Mouse (Mus musculus) stomach, embryonic 15.5 days (tissue): ENCODE data around the gene Wdr64. TPM values are rescaled to one million over a fixed set of nuclear protein-coding genes. Genes with fewer than 3 reads are reported as not detected.

Experiments
- ATAC-seq: fragments of 200-750 bp; cut with Nextera tagmentation; 2 replicates; pipeline ENCODE4 v1.8.0; 2017; ENCODE audit warnings: low read depth, moderate number of reproducible peaks, moderate TSS enrichment; ENCODE audit not compliant: insufficient read depth, low FRiP score
- H3K27ac ChIP-seq: fragments of 300-500 bp; sonication (generic); 2 replicates; pipeline ENCODE4 v1.5.1; 2015; ENCODE audit warnings: mild to moderate bottlenecking, inconsistent platforms
- H3K27me3 ChIP-seq: fragments of 300-500 bp; sonication (generic); replicated peaks from 2 replicates; pipeline ENCODE4 v1.6.1; 2015; ENCODE audit warnings: inconsistent platforms
- H3K36me3 ChIP-seq: fragments of 300-500 bp; sonication (generic); 2 replicates; pipeline ENCODE4 v1.6.1; 2015; ENCODE audit warnings: inconsistent platforms
- H3K4me1 ChIP-seq: fragments of 300-500 bp; sonication (generic); 2 replicates; pipeline ENCODE4 v1.6.1; 2015; ENCODE audit warnings: inconsistent platforms
- H3K4me2 ChIP-seq: fragments of 300-500 bp; sonication (generic); 2 replicates; pipeline ENCODE4 v1.6.1; 2015; ENCODE audit warnings: mild to moderate bottlenecking, inconsistent platforms
- H3K4me3 ChIP-seq: fragments of 300-500 bp; sonication (generic); replicated peaks from 2 replicates; pipeline ENCODE4 v1.5.1; 2015; ENCODE audit warnings: inconsistent platforms
- H3K9ac ChIP-seq: fragments of 300-500 bp; sonication (generic); 2 replicates; pipeline ENCODE4 v1.6.1; 2015; ENCODE audit warnings: inconsistent platforms
- H3K9me3 ChIP-seq: fragments of 300-500 bp; sonication (generic); 2 replicates; pipeline ENCODE4 v1.6.1; 2016; ENCODE audit warnings: inconsistent platforms
- WGBS: fragments of 180-500 bp; shearing (Covaris S2); methylation state at CpG from one replicate; pipeline ENCODE4 v1.1.7; 2015; 5-methylcytosine and 5-hydroxymethylcytosine counted together
- polyA plus RNA-seq: library from polyadenylated mRNA; unstranded; fragments of >200 nt; fragmentation: Nextera tagmentation; extraction: Ambion mirVana; gene quantifications from 2 replicates; pipeline ENCODE4 v1.2.1, GENCODE M21; 2015

The Wdr64 gene
- polyA plus RNA-seq, 1 experiment from 2014 or later: not detected

DNA sequence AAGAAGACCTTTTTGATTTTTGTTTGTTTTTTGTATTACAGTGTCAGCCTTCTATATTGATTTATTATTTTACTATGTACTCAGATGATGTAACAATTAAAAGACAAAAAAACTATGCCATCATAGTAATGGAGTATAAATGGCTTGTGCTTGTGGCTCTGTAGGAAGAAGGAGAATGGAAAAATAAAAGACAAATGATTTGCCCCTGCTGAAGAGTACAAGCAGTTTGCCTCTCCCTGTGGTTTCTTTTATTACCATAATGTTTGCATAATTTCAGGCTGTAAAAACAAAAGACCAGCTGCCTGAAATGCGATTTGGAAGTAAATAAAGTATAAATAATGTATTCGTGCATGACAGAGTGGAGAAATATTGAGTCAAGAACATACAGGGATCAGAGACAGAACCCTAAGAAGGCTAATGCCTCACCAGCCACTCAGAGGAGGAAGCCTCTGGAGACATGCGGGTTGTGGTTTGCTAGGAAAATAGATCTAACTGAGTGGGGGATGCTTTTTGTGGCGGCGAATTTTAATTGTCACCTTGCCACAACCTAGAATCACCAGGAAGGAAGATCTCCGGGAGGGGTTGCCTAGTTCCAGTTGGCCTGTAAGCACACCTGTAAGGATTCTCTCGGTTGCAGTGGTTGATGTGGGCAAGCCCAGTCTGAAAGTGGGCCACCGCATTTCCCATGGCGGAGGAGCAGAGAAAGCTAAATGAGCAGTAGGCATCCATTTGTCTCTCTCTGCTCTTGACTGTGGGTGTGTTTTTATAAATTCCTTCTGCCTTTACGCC lies 56.4 kb downstream of the Wdr64 start:
- 73% methylated on average over 10 of the region's 10 CpGs for WGBS
- Histone ChIP-seq H3K4me3 (no peak overlapping the region), H3K27me3 (no peaks in the 10 kb centered on the region), H3K9me3 (no peaks in the 10 kb centered on the region), H3K4me2 (no peak overlapping the region), H3K36me3 (no peaks in the 10 kb centered on the region), H3K4me1 (no peaks in the 10 kb centered on the region), H3K9ac (no peak overlapping the region), H3K27ac (no peak overlapping the region)
- ATAC-seq: no peak

GRCm38 (mm10) chr1:175794668-175795067 lies 96.3 kb downstream of the Wdr64 start:
- H3K27me3 ChIP-seq: no peaks in the 10 kb centered on the region
- no peaks in the 10 kb centered on the region for H3K4me1 ChIP-seq
- no peak for ATAC-seq
- H3K9me3 ChIP-seq: no peaks in the 10 kb centered on the region
- H3K9ac ChIP-seq: no peak overlapping the region
- no peak overlapping the region for H3K27ac ChIP-seq
- WGBS: 64% methylated on average over 2 of the region's 2 CpGs
- no peak overlapping the region for H3K4me2 ChIP-seq
- H3K36me3 ChIP-seq: no peaks in the 10 kb centered on the region
- no peak overlapping the region for H3K4me3 ChIP-seq

DNA sequence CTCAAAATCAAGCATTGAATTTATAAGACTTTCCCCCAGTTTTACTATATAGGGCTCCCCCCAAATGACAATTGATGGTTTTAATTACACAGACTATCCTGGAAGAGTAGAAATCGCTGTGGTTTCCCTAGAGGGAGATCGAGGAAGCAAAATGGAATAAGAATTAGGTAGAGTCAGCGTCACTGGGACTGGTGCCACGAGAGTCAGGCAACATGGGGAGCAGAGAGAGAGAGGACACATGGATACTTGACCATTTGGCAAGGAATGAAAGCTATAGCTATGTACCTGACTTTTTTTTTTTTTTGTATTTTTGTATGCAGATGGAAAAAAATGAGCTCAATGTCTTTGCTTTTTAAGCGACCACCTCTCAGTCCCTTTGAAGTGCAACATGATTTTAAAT lies 110.0 kb downstream of the Wdr64 start:
- Histone ChIP-seq H3K4me3 (no peak overlapping the region), H3K36me3 (no peaks in the 10 kb centered on the region), H3K4me1 (no peaks in the 10 kb centered on the region), H3K4me2 (no peak overlapping the region), H3K27ac (no peak overlapping the region), H3K9me3 (no peaks in the 10 kb centered on the region), H3K9ac (no peak overlapping the region), H3K27me3 (no peaks in the 10 kb centered on the region)
- no peak for ATAC-seq
- WGBS: 69% methylated on average over 5 of the region's 5 CpGs

DNA sequence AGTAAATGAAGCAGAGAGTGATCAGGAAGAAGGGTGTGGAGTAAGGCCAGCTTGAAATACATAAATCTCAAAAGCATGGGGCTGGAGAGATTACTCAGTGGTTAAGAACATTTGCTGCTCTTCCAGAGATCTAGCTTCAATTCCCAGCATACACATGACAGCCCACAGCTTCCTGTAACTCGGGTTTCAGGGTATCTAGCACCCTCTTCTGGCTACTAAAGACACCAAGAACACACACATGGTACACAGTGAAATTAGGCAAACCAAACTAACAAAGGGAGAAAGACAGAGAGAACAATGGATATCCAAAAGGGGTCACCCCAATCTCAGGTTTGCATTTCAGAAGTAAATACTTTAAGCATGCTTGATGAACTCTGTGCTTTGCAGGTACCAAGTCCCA lies 113.2 kb downstream of the Wdr64 start:
- no peaks in the 10 kb centered on the region for H3K9me3 ChIP-seq
- H3K9ac ChIP-seq: no peak overlapping the region
- H3K27me3 ChIP-seq: no peaks in the 10 kb centered on the region
- no peak overlapping the region for H3K27ac ChIP-seq
- 17% methylated on average over 1 of the region's 1 CpGs for WGBS
- no peak overlapping the region for H3K4me3 ChIP-seq
- H3K36me3 ChIP-seq: no peaks in the 10 kb centered on the region
- no peak for ATAC-seq
- no peaks in the 10 kb centered on the region for H3K4me1 ChIP-seq
- no peak overlapping the region for H3K4me2 ChIP-seq

GRCm38 (mm10) chr1:175823815-175824438 lies 125.5 kb downstream of the Wdr64 start:
- Histone ChIP-seq H3K9ac (no peak overlapping the region), H3K4me2 (no peak overlapping the region), H3K27ac (no peak overlapping the region), H3K36me3 (no peaks in the 10 kb centered on the region), H3K4me1 (no peaks in the 10 kb centered on the region), H3K4me3 (no peak overlapping the region), H3K27me3 (no peaks in the 10 kb centered on the region), H3K9me3 (no peaks in the 10 kb centered on the region)
- ATAC-seq: no peak
- WGBS: 66% methylated on average over 9 of the region's 9 CpGs

DNA sequence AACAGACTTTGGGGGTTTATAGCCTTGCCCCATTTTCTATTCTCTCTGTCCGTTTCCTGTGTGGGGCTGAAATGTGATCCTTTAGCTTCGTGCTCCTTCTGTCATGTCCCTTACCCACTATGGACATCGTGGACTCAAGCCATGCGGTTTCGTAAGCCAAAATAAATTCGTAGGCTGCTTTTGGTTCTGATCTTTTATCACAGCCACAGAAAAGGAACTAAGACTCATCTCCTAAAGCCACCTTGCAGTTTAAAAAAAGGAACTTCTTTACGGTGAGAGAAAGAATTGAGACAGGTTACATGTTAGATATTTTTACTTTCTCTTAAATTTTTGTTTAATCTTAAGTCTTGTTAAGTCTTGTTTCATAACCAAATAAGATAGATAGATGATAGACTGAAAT lies 130.1 kb downstream of the Wdr64 start:
- no peak overlapping the region for H3K27ac ChIP-seq
- H3K4me1 ChIP-seq: no peaks in the 10 kb centered on the region
- H3K36me3 ChIP-seq: no peaks in the 10 kb centered on the region
- H3K4me3 ChIP-seq: no peak overlapping the region
- no peak overlapping the region for H3K4me2 ChIP-seq
- no peaks in the 10 kb centered on the region for H3K9me3 ChIP-seq
- H3K9ac ChIP-seq: no peak overlapping the region
- no peaks in the 10 kb centered on the region for H3K27me3 ChIP-seq
- ATAC-seq: no peak
- 85% methylated on average over 7 of the region's 7 CpGs for WGBS

- no peaks in the 10 kb centered on the region for H3K9me3 ChIP-seq
- no peaks in the 10 kb centered on the region for H3K27me3 ChIP-seq
- no peak overlapping the region for H3K4me3 ChIP-seq
- WGBS: 84% methylated on average over 2 of the region's 2 CpGs
- ATAC-seq: no peak
- H3K4me1 ChIP-seq: no peaks in the 10 kb centered on the region
- no peak overlapping the region for H3K9ac ChIP-seq
- no peaks in the 10 kb centered on the region for H3K36me3 ChIP-seq
- H3K27ac ChIP-seq: no peak overlapping the region
- no peak overlapping the region for H3K4me2 ChIP-seq
Measured at GRCm38 (mm10) chr1:175829220-175829619, 130.8 kb downstream of the Wdr64 start.

- WGBS: 84% methylated on average over 1 of the region's 1 CpGs
- Histone ChIP-seq H3K4me1 (no peaks in the 10 kb centered on the region), H3K27me3 (no peaks in the 10 kb centered on the region), H3K9ac (no peak overlapping the region), H3K27ac (no peak overlapping the region), H3K4me3 (no peak overlapping the region), H3K36me3 (no peaks in the 10 kb centered on the region), H3K9me3 (no peaks in the 10 kb centered on the region), H3K4me2 (no peak overlapping the region)
- no peak for ATAC-seq
Measured at GRCm38 (mm10) chr1:175855515-175855914, 157.1 kb downstream of the Wdr64 start.

Other genes with a start within 250 kb of the Wdr64 start
- 1.5 and 2.5 TPM in 2 replicates for gene Rgs7, start 206.1 kb upstream of the Wdr64 start, polyA plus RNA-seq
- 1.1 TPM in 2 replicates for gene Kmo, start 78.2 kb upstream of the Wdr64 start, polyA plus RNA-seq
- 130 and 142 TPM in 2 replicates for gene Fh1, start 73.0 kb upstream of the Wdr64 start, polyA plus RNA-seq
- gene Opn3, start 5.8 kb upstream of the Wdr64 start, polyA plus RNA-seq: 8.3 and 8.5 TPM in 2 replicates
- gene Chml, start 5.7 kb upstream of the Wdr64 start, polyA plus RNA-seq: 3.2 and 3.3 TPM in 2 replicates
- 54.2 and 56.8 TPM in 2 replicates for gene Exo1, start 182.0 kb downstream of the Wdr64 start, polyA plus RNA-seq
- 0.10 TPM in 1 of 2 replicates, not detected in the other for gene Gm38100, start 221.7 kb downstream of the Wdr64 start, polyA plus RNA-seq